Mouse (Mus musculus) forebrain, embryonic 15.5 days (tissue): ENCODE results near the gene Flvcr2. TPM values are rescaled to one million over a fixed set of nuclear protein-coding genes. Genes with fewer than 3 reads are reported as not detected.
"Not testable (repeated sequence)": the region's sequence is repeated elsewhere in the genome, so short reads cannot be mapped to it uniquely, and the experiment has no call there.

Experiments
- ATAC-seq: fragments of 200-750 bp; cut with Nextera tagmentation; replicated peaks from 2 replicates; pipeline ENCODE4 v1.8.0; 2017; ENCODE audit warnings: mild to moderate bottlenecking, moderate TSS enrichment, moderate library complexity
- H3K27ac ChIP-seq: fragments of 300-500 bp; sonication (generic); replicated peaks from 2 replicates; pipeline ENCODE4 v1.5.1; 2015; ENCODE audit warnings: mild to moderate bottlenecking, inconsistent platforms
- H3K27me3 ChIP-seq: fragments of 300-500 bp; sonication (generic); 2 replicates; pipeline ENCODE4 v1.6.1; 2015; ENCODE audit warnings: inconsistent platforms
- H3K36me3 ChIP-seq: fragments of 300-500 bp; sonication (generic); 2 replicates; pipeline ENCODE4 v1.6.1; 2015; ENCODE audit warnings: mild to moderate bottlenecking, inconsistent platforms
- H3K4me1 ChIP-seq: fragments of 300-500 bp; sonication (generic); 2 replicates; pipeline ENCODE4 v1.6.1; 2015; ENCODE audit warnings: inconsistent platforms
- H3K4me2 ChIP-seq: fragments of 300-500 bp; sonication (generic); replicated peaks from 2 replicates; pipeline ENCODE4 v1.6.1; 2015; ENCODE audit warnings: mild to moderate bottlenecking, inconsistent platforms
- H3K4me3 ChIP-seq: fragments of 300-500 bp; sonication (generic); 2 replicates; pipeline ENCODE4 v1.5.1; 2015; ENCODE audit warnings: mild to moderate bottlenecking, inconsistent platforms
- H3K9ac ChIP-seq: fragments of 300-500 bp; sonication (generic); replicated peaks from 2 replicates; pipeline ENCODE4 v1.6.1; 2015; ENCODE audit warnings: mild to moderate bottlenecking, inconsistent platforms
- H3K9me3 ChIP-seq: fragments of 300-500 bp; sonication (generic); 2 replicates; pipeline ENCODE4 v1.6.1; 2016; ENCODE audit warnings: inconsistent platforms
- WGBS: fragments of 180-500 bp; shearing (Covaris S2); methylation state at CpG from one replicate; pipeline ENCODE4 v1.1.7; 2015; ENCODE audit warnings: mixed read lengths; 5-methylcytosine and 5-hydroxymethylcytosine counted together
- polyA plus RNA-seq: library from polyadenylated mRNA; unstranded; fragments of >200 nt; fragmentation: Nextera tagmentation; extraction: Ambion mirVana; gene quantifications from 2 replicates; pipeline ENCODE4 v1.2.1, GENCODE M21; 2015

Flvcr2 gene
- 4.2 and 4.4 TPM in 2 replicates for polyA plus RNA-seq

DNA sequence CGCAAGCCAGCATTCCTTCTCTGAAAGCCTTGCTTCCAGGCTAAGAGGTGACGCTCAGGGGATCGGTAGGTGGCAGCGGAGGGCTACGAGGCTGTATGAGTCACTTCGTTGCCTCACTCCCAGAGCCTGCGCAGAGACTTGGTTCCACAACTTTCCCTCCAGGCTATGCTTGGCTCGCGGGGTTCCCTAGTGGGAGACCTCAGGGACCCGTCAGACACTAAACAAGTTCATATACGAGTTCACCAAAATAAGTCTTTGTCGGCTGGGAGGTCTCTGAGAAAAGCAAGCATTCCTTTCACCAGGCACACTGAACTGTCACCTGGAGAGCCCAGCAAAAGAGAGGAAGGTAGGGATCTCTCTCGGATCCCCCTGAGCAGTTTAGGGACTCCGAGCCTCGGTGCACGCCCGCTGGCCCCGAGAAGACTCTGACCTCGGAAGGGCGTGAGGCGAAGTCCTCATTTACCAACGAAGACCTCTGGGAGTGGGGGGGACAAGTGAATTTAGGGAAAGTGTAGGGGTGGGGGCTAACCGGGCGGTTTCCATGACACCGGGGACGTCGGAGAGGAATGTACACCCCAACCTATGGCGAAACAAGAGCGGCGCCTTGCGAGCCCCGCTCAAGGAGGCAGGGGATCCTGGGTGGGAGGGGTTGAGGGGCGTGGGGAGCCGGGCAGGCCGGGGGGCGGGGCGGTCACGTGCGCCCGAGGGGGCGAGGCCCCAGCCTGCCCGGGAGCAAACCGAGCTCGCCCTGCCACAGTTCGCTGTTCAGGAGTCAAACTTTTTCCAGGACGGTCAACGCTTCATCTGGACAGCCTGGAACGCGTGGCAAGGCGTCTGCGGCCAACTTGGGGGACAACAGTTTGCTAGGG lies at the start of gene Flvcr2:
TSS of gene Flvcr2 (plus strand) at position 713 of the 869 bp plus-strand sequence.
- no peak within 1 kb of the TSS for H3K27ac ChIP-seq
- H3K4me1 ChIP-seq: peaks cover 10% of the 10 kb centered on the region
- 1% methylated on average over 51 of the region's 51 CpGs for WGBS
- no peaks in the 10 kb centered on the region for H3K36me3 ChIP-seq
- H3K9me3 ChIP-seq: no peaks in the 10 kb centered on the region
- H3K4me2 ChIP-seq: peak within 1 kb of the TSS; percentile 76
- H3K4me3 ChIP-seq: peak within 1 kb of the TSS; percentile 40
- peaks cover 3% of the 10 kb centered on the region; the same call in 1 of the 2 replicates for H3K27me3 ChIP-seq
- ATAC-seq: peak; percentile 75
- H3K9ac ChIP-seq: peak within 1 kb of the TSS; percentile 36

- H3K27ac ChIP-seq, H3K4me3 ChIP-seq, H3K4me1 ChIP-seq, H3K9me3 ChIP-seq, H3K36me3 ChIP-seq, H3K27me3 ChIP-seq, H3K9ac ChIP-seq: not testable (repeated sequence)
- peak overlapping the region; percentile 15; the same call in 1 of the 2 replicates for H3K4me2 ChIP-seq
- ATAC-seq: peak; percentile 86
- 36% methylated on average over 14 of the region's 37 CpGs for WGBS
These were observed 48.2 kb upstream of the Flvcr2 start for GRCm38 (mm10) chr12:85698179-85698578.

GRCm38 (mm10) chr12:85700191-85700841 lies 46.0 kb upstream of the Flvcr2 start:
- H3K27me3 ChIP-seq: no peaks in the 10 kb centered on the region
- no peak overlapping the region for H3K4me2 ChIP-seq
- no peak overlapping the region for H3K9ac ChIP-seq
- WGBS: 49% methylated on average over 6 of the region's 6 CpGs
- H3K9me3 ChIP-seq: no peaks in the 10 kb centered on the region
- no peak overlapping the region for H3K4me3 ChIP-seq
- no peaks in the 10 kb centered on the region for H3K36me3 ChIP-seq
- peaks cover 2% of the 10 kb centered on the region; the same call in 1 of the 2 replicates for H3K4me1 ChIP-seq
- no peak for ATAC-seq
- no peak overlapping the region for H3K27ac ChIP-seq

- H3K9me3 ChIP-seq: no peaks in the 10 kb centered on the region
- H3K4me3 ChIP-seq: no peak overlapping the region
- no peaks in the 10 kb centered on the region for H3K36me3 ChIP-seq
- H3K27ac ChIP-seq: no peak overlapping the region
- H3K4me1 ChIP-seq: peaks cover 7% of the 10 kb centered on the region; the same call in 1 of the 2 replicates
- ATAC-seq: no peak
- no peak overlapping the region for H3K4me2 ChIP-seq
- no peaks in the 10 kb centered on the region for H3K27me3 ChIP-seq
- no peak overlapping the region for H3K9ac ChIP-seq
- WGBS: 72% methylated on average over 7 of the region's 7 CpGs
These were observed 45.5 kb upstream of the Flvcr2 start for GRCm38 (mm10) chr12:85700842-85701223.

GRCm38 (mm10) chr12:85702166-85703055 lies 43.9 kb upstream of the Flvcr2 start:
- no peak for ATAC-seq
- Histone ChIP-seq H3K27me3 (no peaks in the 10 kb centered on the region), H3K36me3 (no peaks in the 10 kb centered on the region), H3K4me2 (no peak overlapping the region), H3K9me3 (no peaks in the 10 kb centered on the region), H3K27ac (no peak overlapping the region), H3K4me3 (no peak overlapping the region), H3K4me1 (peaks cover 9% of the 10 kb centered on the region; the same call in 1 of the 2 replicates), H3K9ac (no peak overlapping the region)
- 83% methylated on average over 15 of the region's 15 CpGs for WGBS

DNA sequence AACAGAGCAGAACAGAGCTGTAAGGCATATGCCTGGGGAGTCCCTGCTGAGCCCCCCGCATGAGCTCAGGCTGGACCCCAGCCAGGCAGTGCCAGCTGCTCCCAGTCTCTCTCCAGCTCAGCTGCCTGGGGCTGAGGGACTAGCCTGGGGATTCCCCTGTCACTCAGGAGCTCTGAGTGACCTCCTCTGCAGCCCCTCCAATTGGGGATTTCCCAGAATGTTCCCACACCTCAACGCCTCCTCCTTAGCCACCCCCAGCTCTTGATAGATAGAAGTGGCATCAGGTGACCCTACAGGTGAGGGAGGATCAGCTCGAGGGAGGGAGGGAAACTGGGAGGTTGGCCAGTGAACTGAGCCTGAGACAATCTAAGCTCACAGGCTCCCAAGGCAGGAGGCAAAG lies 42.8 kb upstream of the Flvcr2 start:
- Histone ChIP-seq H3K27ac (no peak overlapping the region), H3K4me3 (no peak overlapping the region), H3K4me1 (peaks cover 9% of the 10 kb centered on the region; the same call in 1 of the 2 replicates), H3K27me3 (no peaks in the 10 kb centered on the region), H3K36me3 (no peaks in the 10 kb centered on the region), H3K9me3 (no peaks in the 10 kb centered on the region), H3K4me2 (no peak overlapping the region), H3K9ac (no peak overlapping the region)
- ATAC-seq: no peak
- 69% methylated on average over 3 of the region's 3 CpGs for WGBS

- no peaks in the 10 kb centered on the region for H3K27me3 ChIP-seq
- no peak overlapping the region for H3K9ac ChIP-seq
- no peak overlapping the region for H3K4me3 ChIP-seq
- no peak overlapping the region for H3K27ac ChIP-seq
- H3K4me1 ChIP-seq: peaks cover 9% of the 10 kb centered on the region; the same call in 1 of the 2 replicates
- no peak for ATAC-seq
- H3K36me3 ChIP-seq: no peaks in the 10 kb centered on the region
- H3K4me2 ChIP-seq: no peak overlapping the region
- H3K9me3 ChIP-seq: no peaks in the 10 kb centered on the region
- WGBS: 62% methylated on average over 7 of the region's 7 CpGs
These were observed 41.8 kb upstream of the Flvcr2 start for GRCm38 (mm10) chr12:85704566-85704965.

GRCm38 (mm10) chr12:85705002-85705830 lies 41.1 kb upstream of the Flvcr2 start:
- Histone ChIP-seq H3K36me3 (no peaks in the 10 kb centered on the region), H3K27ac (no peak overlapping the region), H3K9me3 (no peaks in the 10 kb centered on the region), H3K4me2 (peak overlapping the region; percentile 41), H3K9ac (peak overlapping the region; percentile 36; the same call in 1 of the 2 replicates), H3K27me3 (no peaks in the 10 kb centered on the region), H3K4me3 (peak overlapping the region; percentile 24), H3K4me1 (peaks cover 9% of the 10 kb centered on the region; the same call in 1 of the 2 replicates)
- 14% methylated on average over 20 of the region's 20 CpGs for WGBS
- no peak for ATAC-seq

GRCm38 (mm10) chr12:85705831-85706530 lies 40.4 kb upstream of the Flvcr2 start:
- Histone ChIP-seq H3K27ac (no peak overlapping the region), H3K36me3 (no peaks in the 10 kb centered on the region), H3K9ac (peak overlapping the region; percentile 36; the same call in 1 of the 2 replicates), H3K4me1 (peaks cover 9% of the 10 kb centered on the region; the same call in 1 of the 2 replicates), H3K9me3 (no peaks in the 10 kb centered on the region), H3K27me3 (no peaks in the 10 kb centered on the region), H3K4me2 (peak overlapping the region; percentile 41), H3K4me3 (peak overlapping the region; percentile 24)
- WGBS: 20% methylated on average over 17 of the region's 17 CpGs
- no peak for ATAC-seq

DNA sequence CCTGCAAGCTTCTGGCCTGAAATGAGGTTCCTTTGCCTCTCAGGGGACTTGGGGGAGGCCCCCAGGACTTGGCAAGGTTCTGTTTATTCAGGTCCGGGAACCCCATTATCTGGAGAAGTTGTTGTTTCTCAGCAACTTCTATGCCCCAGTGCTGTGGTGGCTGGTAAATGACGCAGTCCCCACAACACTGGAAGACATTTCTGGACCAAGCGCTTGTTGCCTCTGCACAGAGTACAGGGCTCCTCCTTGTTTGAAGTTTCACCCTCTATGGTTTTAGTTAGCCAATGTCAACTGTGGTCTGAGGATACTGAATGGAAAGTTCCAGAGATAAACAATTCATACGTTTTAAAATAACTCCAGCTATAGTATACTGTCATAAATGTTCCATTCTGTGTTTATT lies 39.4 kb upstream of the Flvcr2 start:
- peaks cover 9% of the 10 kb centered on the region; the same call in 1 of the 2 replicates for H3K4me1 ChIP-seq
- 82% methylated on average over 4 of the region's 4 CpGs for WGBS
- H3K27ac ChIP-seq: no peak overlapping the region
- H3K9ac ChIP-seq: no peak overlapping the region
- no peaks in the 10 kb centered on the region for H3K27me3 ChIP-seq
- no peak overlapping the region for H3K4me3 ChIP-seq
- H3K4me2 ChIP-seq: no peak overlapping the region
- ATAC-seq: no peak
- H3K36me3 ChIP-seq: no peaks in the 10 kb centered on the region
- H3K9me3 ChIP-seq: no peaks in the 10 kb centered on the region
